Mouse (Mus musculus) liver, postnatal 0 days (tissue): ENCODE results near the gene Rab3c. TPM values are rescaled to one million over a fixed set of nuclear protein-coding genes. Genes with fewer than 3 reads are reported as not detected.

Experiments used
- ATAC-seq: fragments of 200-750 bp; cut with Nextera tagmentation; 2 replicates; pipeline ENCODE4 v1.8.0; 2017; ENCODE audit warnings: mild to moderate bottlenecking, moderate library complexity
- DNase-seq: peaks from one replicate; pipeline ENCODE4 v3.0.0-alpha.2; 2016
- H3K27ac ChIP-seq: fragments of 300-500 bp; sonication (generic); 2 replicates; pipeline ENCODE4 v1.5.1; 2014; ENCODE audit warnings: antibody characterized with exemption, moderate library complexity, mild to moderate bottlenecking, low read depth
- H3K27me3 ChIP-seq: fragments of 300-500 bp; sonication (generic); 2 replicates; pipeline ENCODE4 v1.6.1; 2014; ENCODE audit warnings: low read length, control low read depth, mixed read lengths; ENCODE audit not compliant: insufficient read depth
- H3K36me3 ChIP-seq: fragments of 300-500 bp; sonication (generic); replicated peaks from 2 replicates; pipeline ENCODE4 v1.6.1; 2014; ENCODE audit warnings: mild to moderate bottlenecking, control low read depth, low read length, moderate library complexity, mixed read lengths; ENCODE audit not compliant: insufficient read depth
- H3K4me1 ChIP-seq: fragments of 300-500 bp; sonication (generic); 2 replicates; pipeline ENCODE4 v1.6.1; 2014; ENCODE audit warnings: antibody characterized with exemption, mild to moderate bottlenecking, control low read depth; ENCODE audit not compliant: insufficient read depth
- H3K4me2 ChIP-seq: fragments of 300-500 bp; sonication (generic); 2 replicates; pipeline ENCODE4 v1.6.1; 2014; ENCODE audit warnings: low read depth, mild to moderate bottlenecking, low read length, moderate library complexity, mixed read lengths
- H3K4me3 ChIP-seq: fragments of 300-500 bp; sonication (generic); 2 replicates; pipeline ENCODE4 v1.5.1; 2014; ENCODE audit warnings: low read depth, low read length
- H3K9ac ChIP-seq: fragments of 300-500 bp; sonication (generic); replicated peaks from 2 replicates; pipeline ENCODE4 v1.6.1; 2014; ENCODE audit warnings: mild to moderate bottlenecking, moderate library complexity
- H3K9me3 ChIP-seq: fragments of 300-500 bp; sonication (generic); 2 replicates; pipeline ENCODE4 v1.6.1; 2016; ENCODE audit warnings: mild to moderate bottlenecking, control low read depth, low read length, mixed read lengths
- CTCF ChIP-seq: sonication (generic); IDR thresholded peaks from 2 replicates; pipeline ENCODE4 v1.5.1; 2016; ENCODE audit warnings: antibody characterized with exemption, low read depth
- EP300 ChIP-seq: IDR thresholded peaks from 2 replicates; pipeline ENCODE4 v1.6.1; 2016; ENCODE audit warnings: antibody characterized with exemption, low read depth, mild to moderate bottlenecking
- WGBS: fragments of 180-500 bp; shearing (Covaris S2); extraction: QIAGEN DNeasy Blood & Tissue Kit; methylation state at CpG from one replicate; pipeline ENCODE4 v1.1.7; 2014; ENCODE audit not compliant: insufficient replicate concordance; 5-methylcytosine and 5-hydroxymethylcytosine counted together
- polyA plus RNA-seq: library from polyadenylated mRNA; unstranded; fragments of >200 nt; fragmentation: Nextera tagmentation; extraction: Ambion mirVana; gene quantifications from 2 replicates; pipeline ENCODE4 v1.2.1, GENCODE M21; 2015

Rab3c gene
- polyA plus RNA-seq, 1 experiment from 2014 or later: not detected

- ATAC-seq (no peak), DNase-seq (no peak)
- Histone ChIP-seq H3K9me3 (no peaks in the 10 kb centered on the region), H3K9ac (no peak overlapping the region), H3K4me3 (no peak overlapping the region), H3K27ac (no peak overlapping the region), H3K4me1 (no peaks in the 10 kb centered on the region), H3K27me3 (no peaks in the 10 kb centered on the region), H3K4me2 (no peak overlapping the region), H3K36me3 (no peaks in the 10 kb centered on the region)
- WGBS: 80% methylated on average over 8 of the region's 8 CpGs
- no peak for TF ChIP-seq CTCF
Observed at GRCm38 (mm10) chr13:110083961-110084360, 196.8 kb downstream of the Rab3c start.

- no peaks in the 10 kb centered on the region for H3K27me3 ChIP-seq
- no peaks in the 10 kb centered on the region for H3K36me3 ChIP-seq
- no peak for TF ChIP-seq CTCF
- TF ChIP-seq EP300: no peak
- DNase-seq: no peak
- no peak overlapping the region for H3K4me3 ChIP-seq
- no peak overlapping the region for H3K9ac ChIP-seq
- no peaks in the 10 kb centered on the region for H3K4me1 ChIP-seq
- H3K27ac ChIP-seq: no peak overlapping the region
- no peak overlapping the region for H3K4me2 ChIP-seq
- no peak for ATAC-seq
- no peaks in the 10 kb centered on the region for H3K9me3 ChIP-seq
Observed at GRCm38 (mm10) chr13:110081174-110081573, 199.6 kb downstream of the Rab3c start.

GRCm38 (mm10) chr13:110075587-110075986 is 205.2 kb downstream of the Rab3c start:
- Histone ChIP-seq H3K4me3 (no peak overlapping the region), H3K4me1 (no peaks in the 10 kb centered on the region), H3K36me3 (no peaks in the 10 kb centered on the region), H3K27me3 (no peaks in the 10 kb centered on the region), H3K27ac (no peak overlapping the region), H3K9ac (no peak overlapping the region), H3K9me3 (no peaks in the 10 kb centered on the region), H3K4me2 (no peak overlapping the region)
- no peak for ATAC-seq
- TF ChIP-seq EP300: no peak
- TF ChIP-seq CTCF: no peak
- no peak for DNase-seq
- 84% methylated on average over 9 of the region's 9 CpGs for WGBS

DNA sequence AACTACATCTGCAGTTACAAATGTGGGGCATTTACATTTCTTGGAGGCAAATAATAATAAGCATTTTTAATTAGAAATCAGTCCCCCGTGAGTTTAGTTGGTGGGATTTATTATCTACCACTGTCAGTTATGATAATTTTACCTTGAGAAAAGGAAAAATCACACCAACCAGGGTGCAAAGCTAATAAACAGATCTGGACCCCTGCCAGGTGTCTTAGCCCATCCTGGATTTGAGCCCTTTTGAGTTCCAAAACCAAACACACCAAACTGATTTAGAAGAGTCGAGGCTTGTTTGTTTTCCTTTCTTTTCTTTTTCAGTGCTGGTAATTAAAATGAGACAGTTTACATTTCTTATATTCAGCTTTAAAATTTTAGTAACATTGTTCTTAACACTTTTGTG is 206.6 kb downstream of the Rab3c start:
- no peaks in the 10 kb centered on the region for H3K36me3 ChIP-seq
- no peaks in the 10 kb centered on the region for H3K9me3 ChIP-seq
- H3K4me1 ChIP-seq: no peaks in the 10 kb centered on the region
- H3K4me2 ChIP-seq: no peak overlapping the region
- no peaks in the 10 kb centered on the region for H3K27me3 ChIP-seq
- 56% methylated on average over 2 of the region's 2 CpGs for WGBS
- TF ChIP-seq CTCF: no peak
- TF ChIP-seq EP300: no peak
- no peak overlapping the region for H3K4me3 ChIP-seq
- DNase-seq (no peak), ATAC-seq (no peak)
- H3K27ac ChIP-seq: no peak overlapping the region
- H3K9ac ChIP-seq: no peak overlapping the region

DNA sequence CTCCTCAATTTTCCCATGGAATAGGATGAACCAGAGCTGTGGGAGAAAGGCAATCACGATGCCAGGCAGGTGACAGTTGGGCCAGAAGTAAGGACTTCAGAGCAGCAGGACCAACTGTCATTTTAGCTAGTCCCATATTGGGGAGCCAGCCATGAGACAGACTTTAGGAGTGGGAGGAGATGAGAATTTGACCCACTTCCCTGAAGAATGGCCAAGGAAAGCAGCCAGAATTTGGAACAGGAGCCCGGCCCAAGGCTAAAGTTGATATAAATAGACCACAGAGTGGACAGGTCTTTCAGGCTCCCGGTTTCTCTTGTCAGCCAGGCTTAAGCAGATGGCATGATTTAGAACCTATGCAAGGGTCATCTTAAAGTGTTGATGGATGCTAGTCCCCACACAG is 213.6 kb downstream of the Rab3c start:
- no peak overlapping the region for H3K9ac ChIP-seq
- H3K4me2 ChIP-seq: no peak overlapping the region
- DNase-seq: no peak
- no peak overlapping the region for H3K27ac ChIP-seq
- TF ChIP-seq CTCF (no peak), EP300 (no peak)
- 70% methylated on average over 3 of the region's 3 CpGs for WGBS
- no peak overlapping the region for H3K4me3 ChIP-seq
- no peaks in the 10 kb centered on the region for H3K4me1 ChIP-seq
- no peak for ATAC-seq
- H3K9me3 ChIP-seq: no peaks in the 10 kb centered on the region
- no peaks in the 10 kb centered on the region for H3K36me3 ChIP-seq
- no peaks in the 10 kb centered on the region for H3K27me3 ChIP-seq

DNA sequence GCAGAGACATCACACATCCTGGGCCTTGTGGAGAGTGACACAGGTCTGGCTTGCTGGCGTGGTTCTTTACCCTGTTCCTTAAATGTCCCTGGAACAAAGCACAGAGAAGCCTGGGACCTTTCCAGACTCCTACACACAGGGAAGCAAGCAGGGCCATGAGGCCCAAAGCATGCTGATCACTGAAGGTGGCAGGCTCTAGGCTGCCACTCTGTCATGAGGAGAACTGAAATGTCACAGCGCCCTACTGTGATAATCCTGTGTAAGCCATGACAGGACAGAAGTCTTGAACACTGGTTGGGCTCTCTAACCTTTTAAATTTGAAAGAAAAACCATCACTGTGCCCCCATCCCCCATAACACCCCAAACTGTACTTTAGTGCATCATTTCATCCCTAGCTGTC is 214.1 kb downstream of the Rab3c start:
- no peak for ATAC-seq
- H3K4me1 ChIP-seq: no peaks in the 10 kb centered on the region
- H3K9me3 ChIP-seq: no peaks in the 10 kb centered on the region
- TF ChIP-seq EP300 (no peak), CTCF (no peak)
- H3K36me3 ChIP-seq: no peaks in the 10 kb centered on the region
- no peak overlapping the region for H3K27ac ChIP-seq
- WGBS: 79% methylated on average over 2 of the region's 2 CpGs
- H3K4me2 ChIP-seq: no peak overlapping the region
- no peak overlapping the region for H3K4me3 ChIP-seq
- H3K27me3 ChIP-seq: no peaks in the 10 kb centered on the region
- DNase-seq: no peak
- no peak overlapping the region for H3K9ac ChIP-seq

DNA sequence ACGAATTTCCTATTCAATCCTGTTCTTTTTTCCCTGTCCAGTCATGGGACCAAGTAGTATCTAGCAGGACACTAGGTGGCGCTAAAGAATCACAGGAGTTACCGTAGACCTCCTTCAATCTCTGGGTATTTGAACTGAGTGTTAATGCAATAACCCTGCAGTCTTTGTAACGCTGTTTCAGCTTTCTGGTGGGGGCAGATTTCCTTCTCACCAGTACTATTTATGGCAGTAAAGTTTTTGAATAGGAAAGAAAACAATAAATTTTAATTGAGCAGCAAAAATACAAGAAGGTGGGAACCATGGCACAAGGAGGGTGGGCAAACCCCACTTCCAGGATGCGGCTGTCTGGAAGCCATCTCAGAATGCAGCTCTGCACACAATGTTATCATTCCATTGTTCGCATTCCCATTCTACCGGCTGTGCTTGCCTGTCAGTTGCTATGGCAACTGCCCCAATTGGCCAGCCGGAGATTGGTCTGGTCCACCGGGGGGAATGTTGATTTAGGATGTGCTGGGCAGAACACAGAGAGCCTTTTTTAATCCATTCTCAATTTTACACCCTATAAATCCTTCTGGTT is 217.9 kb downstream of the Rab3c start:
- no peak overlapping the region for H3K9ac ChIP-seq
- 16% methylated on average over 9 of the region's 9 CpGs for WGBS
- no peak overlapping the region for H3K27ac ChIP-seq
- no peak overlapping the region for H3K4me3 ChIP-seq
- DNase-seq (peak; percentile 61), ATAC-seq (0 out of 2 replicates have a peak, but pooled peaks have one; percentile 49)
- no peaks in the 10 kb centered on the region for H3K4me1 ChIP-seq
- no peak overlapping the region for H3K4me2 ChIP-seq
- no peaks in the 10 kb centered on the region for H3K36me3 ChIP-seq
- no peaks in the 10 kb centered on the region for H3K27me3 ChIP-seq
- no peaks in the 10 kb centered on the region for H3K9me3 ChIP-seq
- TF ChIP-seq CTCF: peak; percentile 92
- no peak for TF ChIP-seq EP300
